Mouse (Mus musculus) layer of hippocampus, postnatal 25 days (tissue): ENCODE data around the gene Dscam. TPM values are rescaled to one million over a fixed set of nuclear protein-coding genes. Genes with fewer than 3 reads are reported as not detected.

Source experiments
- DNase-seq, 2 experiments: peaks; one replicate each; pipeline ENCODE4 v3.0.0; 2022; ENCODE audit warnings: mixed read lengths in 2 of 2, low spot score in 1 of 2; ENCODE audit errors: extremely low spot score in 1 of 2
- total RNA-seq, 2 experiments: library from RNA; stranded (reverse); gene quantifications; 2 replicates each; pipeline ENCODE4 v1.2.3; 2021

The Dscam gene
- total RNA-seq, 2 experiments from 2014 or later, result 40.2 to 46.1 TPM

- DNase-seq, result no peak
These were observed 545.8 kb downstream of the Dscam start for GRCm38 (mm10) chr16:96624570-96625411.

GRCm38 (mm10) chr16:96620861-96621260 lies 549.7 kb downstream of the Dscam start:
- no peak for DNase-seq

GRCm38 (mm10) chr16:96620402-96620801 lies 550.1 kb downstream of the Dscam start:
- DNase-seq, result peak; percentile 36 to 48

- DNase-seq, result no peak
These were observed 552.8 kb downstream of the Dscam start for GRCm38 (mm10) chr16:96617772-96618171.

GRCm38 (mm10) chr16:96613275-96613674 lies 557.3 kb downstream of the Dscam start:
- no peak for DNase-seq

GRCm38 (mm10) chr16:96610806-96611205 lies 559.7 kb downstream of the Dscam start:
- peak in 1 of 2 experiments; percentile 78 for DNase-seq

- DNase-seq, result no peak
These were observed 568.3 kb downstream of the Dscam start for GRCm38 (mm10) chr16:96602206-96602605.

GRCm38 (mm10) chr16:96600791-96601190 lies 569.8 kb downstream of the Dscam start:
- DNase-seq, result no peak

GRCm38 (mm10) chr16:96599401-96600060 lies 571.0 kb downstream of the Dscam start:
- no peak for DNase-seq

- DNase-seq, result no peak
These were observed 594.7 kb downstream of the Dscam start for GRCm38 (mm10) chr16:96575841-96576240.

- DNase-seq, result no peak
These were observed 603.1 kb downstream of the Dscam start for GRCm38 (mm10) chr16:96567428-96567827.

GRCm38 (mm10) chr16:96563350-96564257 lies 606.9 kb downstream of the Dscam start:
- no peak for DNase-seq

GRCm38 (mm10) chr16:96559796-96560195 lies 610.8 kb downstream of the Dscam start:
- DNase-seq, result no peak

- DNase-seq, result no peak
These were observed 612.2 kb downstream of the Dscam start for GRCm38 (mm10) chr16:96558341-96558740.

GRCm38 (mm10) chr16:96556621-96557020 lies 613.9 kb downstream of the Dscam start:
- DNase-seq, result no peak

- DNase-seq, result no peak
These were observed 615.1 kb downstream of the Dscam start for GRCm38 (mm10) chr16:96555412-96555811.

GRCm38 (mm10) chr16:96552680-96553079 lies 617.9 kb downstream of the Dscam start:
- no peak for DNase-seq

GRCm38 (mm10) chr16:96541056-96541455 lies 629.5 kb downstream of the Dscam start:
- DNase-seq, result no peak
